Mouse (Mus musculus): ENCODE results near the gene Ctnnd2. TPM values are rescaled to one million over a fixed set of nuclear protein-coding genes. Genes with fewer than 3 reads are reported as not detected.

Gene Ctnnd2
- polyA plus RNA-seq, 1 experiment from 2014 or later: 81.5 TPM

DNA sequence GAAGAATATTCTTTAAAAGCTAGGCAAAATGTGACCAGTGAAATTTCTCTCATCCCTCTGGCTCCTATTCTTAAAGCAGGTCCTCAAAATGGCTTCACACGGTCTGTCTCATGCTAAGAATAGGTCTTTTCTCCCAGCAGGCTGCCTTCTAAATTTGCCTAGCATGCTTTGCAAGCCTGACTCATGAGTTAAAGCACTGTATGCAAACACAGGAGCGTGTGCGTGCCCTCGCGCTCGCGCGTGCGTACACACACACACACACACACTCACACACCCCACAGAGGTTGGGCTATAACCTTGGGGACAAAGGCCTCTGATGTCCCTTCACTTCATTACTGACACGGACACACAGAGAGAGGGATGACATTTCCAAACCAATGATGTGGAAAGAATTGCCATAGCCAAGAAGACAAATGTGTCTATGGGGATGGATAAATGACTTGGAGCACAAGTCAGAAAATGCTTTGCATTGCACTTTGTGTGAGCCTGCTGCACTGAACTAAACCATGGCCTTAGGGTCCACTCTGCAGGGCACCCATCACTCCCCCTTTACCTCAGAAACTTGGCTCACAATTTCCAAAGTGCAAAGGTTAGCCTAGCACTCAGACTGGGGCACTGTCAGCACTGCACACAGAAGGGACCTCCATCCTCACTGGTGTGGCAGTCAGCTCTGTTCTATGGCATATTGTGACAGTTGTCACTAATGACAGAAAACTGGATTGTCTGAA, 536.8 kb downstream of the Ctnnd2 start:
- H3K4me2 ChIP-seq (ENCODE audit: low read depth, low read length): no peak overlapping the region
- peak; percentile 87 for ATAC-seq (ENCODE audit: low read depth)
- WGBS: 42% methylated on average over 10 of the region's 10 CpGs
- 0 out of 2 replicates have a peak, but pooled peaks cover 8% of the 10 kb centered on the region for H3K4me1 ChIP-seq (ENCODE audit: control insufficient read depth, insufficient read depth, low read length)
- no peak overlapping the region for H3K4me3 ChIP-seq (ENCODE audit: low read depth, low read length)
- H3K27me3 ChIP-seq (ENCODE audit: control insufficient read depth, insufficient read depth, low read length): no peaks in the 10 kb centered on the region
- peak overlapping the region; percentile 48; the same call in 1 of the 2 replicates for H3K27ac ChIP-seq (ENCODE audit: low read depth, low read length)
- H3K9ac ChIP-seq (replicated peaks; ENCODE audit: low read depth, low read length): no peak overlapping the region
- H3K36me3 ChIP-seq (ENCODE audit: control insufficient read depth, insufficient read depth, low read length): no peaks in the 10 kb centered on the region
- H3K9me3 ChIP-seq (ENCODE audit: control insufficient read depth, low read length): no peaks in the 10 kb centered on the region

DNA sequence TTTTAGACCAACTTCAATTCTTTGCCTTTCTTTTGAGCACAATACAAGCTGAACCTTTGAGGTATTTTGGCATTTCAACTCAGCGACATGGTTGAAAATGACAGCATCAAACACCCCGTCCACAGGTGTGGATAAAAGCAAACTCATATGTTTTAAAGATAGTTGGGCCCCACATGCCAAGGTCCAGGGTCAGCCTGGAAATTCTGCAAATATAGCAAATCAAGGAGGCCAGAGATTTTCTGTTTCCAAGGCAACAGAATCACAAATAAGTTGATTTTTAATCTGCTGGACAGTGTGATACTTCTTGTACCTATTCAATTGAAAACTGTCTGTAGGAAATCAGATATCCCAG, 537.3 kb downstream of the Ctnnd2 start:
- Histone ChIP-seq H3K27me3 (ENCODE audit: control insufficient read depth, insufficient read depth, low read length) (no peaks in the 10 kb centered on the region), H3K4me3 (ENCODE audit: low read depth, low read length) (no peak overlapping the region), H3K27ac (ENCODE audit: low read depth, low read length) (no peak overlapping the region; the same call in 1 of the 2 replicates), H3K4me2 (ENCODE audit: low read depth, low read length) (no peak overlapping the region), H3K4me1 (ENCODE audit: control insufficient read depth, insufficient read depth, low read length) (0 out of 2 replicates have a peak, but pooled peaks cover 8% of the 10 kb centered on the region), H3K9ac (replicated peaks; ENCODE audit: low read depth, low read length) (no peak overlapping the region), H3K36me3 (ENCODE audit: control insufficient read depth, insufficient read depth, low read length) (no peaks in the 10 kb centered on the region), H3K9me3 (ENCODE audit: control insufficient read depth, low read length) (no peaks in the 10 kb centered on the region)
- no peak for ATAC-seq (ENCODE audit: low read depth)
- 84% methylated on average over 2 of the region's 2 CpGs for WGBS

DNA sequence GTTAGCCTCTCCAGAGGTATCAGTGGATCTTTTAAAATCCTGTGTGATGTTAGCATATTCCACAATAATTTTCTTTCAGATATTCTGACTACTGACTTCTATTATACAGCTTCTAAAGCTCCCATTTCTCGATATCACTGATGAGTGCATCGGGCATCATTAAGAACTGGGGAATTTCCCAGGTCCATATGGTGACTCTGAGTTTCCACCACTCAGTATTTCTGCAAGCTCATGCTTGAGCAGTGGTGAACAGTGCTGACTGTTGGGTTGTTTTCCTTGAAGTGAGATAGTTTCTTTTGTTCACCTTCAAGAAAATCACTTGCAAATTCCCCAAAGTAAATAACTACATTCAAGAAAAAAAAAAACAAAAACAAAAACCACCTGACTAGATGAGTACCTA, 542.4 kb downstream of the Ctnnd2 start:
- 86% methylated on average over 2 of the region's 2 CpGs for WGBS
- H3K27ac ChIP-seq (ENCODE audit: low read depth, low read length): no peak overlapping the region
- no peaks in the 10 kb centered on the region for H3K27me3 ChIP-seq (ENCODE audit: control insufficient read depth, insufficient read depth, low read length)
- no peak for ATAC-seq (ENCODE audit: low read depth)
- no peaks in the 10 kb centered on the region for H3K9me3 ChIP-seq (ENCODE audit: control insufficient read depth, low read length)
- no peak overlapping the region for H3K4me3 ChIP-seq (ENCODE audit: low read depth, low read length)
- no peaks in the 10 kb centered on the region for H3K4me1 ChIP-seq (ENCODE audit: control insufficient read depth, insufficient read depth, low read length)
- no peak overlapping the region for H3K9ac ChIP-seq (replicated peaks; ENCODE audit: low read depth, low read length)
- no peaks in the 10 kb centered on the region for H3K36me3 ChIP-seq (ENCODE audit: control insufficient read depth, insufficient read depth, low read length)
- H3K4me2 ChIP-seq (ENCODE audit: low read depth, low read length): no peak overlapping the region

DNA sequence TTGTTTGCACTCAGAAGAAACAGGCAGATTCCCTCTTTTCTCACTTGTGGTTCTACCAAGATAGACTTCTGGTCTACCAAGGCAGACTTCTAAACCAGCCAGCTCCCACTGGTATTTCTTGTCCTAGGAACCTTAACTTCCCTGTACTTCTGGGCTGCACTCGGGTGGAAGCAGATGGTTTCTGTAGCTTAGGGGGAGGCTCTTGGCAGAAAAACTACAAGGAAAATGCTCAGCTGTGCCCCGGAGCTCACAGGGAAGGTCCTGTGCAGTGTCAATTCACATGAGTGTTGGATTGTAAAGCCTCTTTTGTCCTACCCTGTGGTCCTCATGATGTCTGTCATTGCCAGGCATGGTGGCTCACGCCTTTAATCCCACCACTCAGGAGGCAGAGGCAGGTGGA, 546.4 kb downstream of the Ctnnd2 start:
- Histone ChIP-seq H3K27ac (ENCODE audit: low read depth, low read length) (no peak overlapping the region), H3K4me1 (ENCODE audit: control insufficient read depth, insufficient read depth, low read length) (no peaks in the 10 kb centered on the region), H3K4me3 (ENCODE audit: low read depth, low read length) (no peak overlapping the region), H3K9me3 (ENCODE audit: control insufficient read depth, low read length) (no peaks in the 10 kb centered on the region), H3K4me2 (ENCODE audit: low read depth, low read length) (no peak overlapping the region), H3K9ac (replicated peaks; ENCODE audit: low read depth, low read length) (no peak overlapping the region), H3K36me3 (ENCODE audit: control insufficient read depth, insufficient read depth, low read length) (no peaks in the 10 kb centered on the region), H3K27me3 (ENCODE audit: control insufficient read depth, insufficient read depth, low read length) (no peaks in the 10 kb centered on the region)
- ATAC-seq (ENCODE audit: low read depth): no peak
- WGBS: 85% methylated on average over 3 of the region's 3 CpGs

DNA sequence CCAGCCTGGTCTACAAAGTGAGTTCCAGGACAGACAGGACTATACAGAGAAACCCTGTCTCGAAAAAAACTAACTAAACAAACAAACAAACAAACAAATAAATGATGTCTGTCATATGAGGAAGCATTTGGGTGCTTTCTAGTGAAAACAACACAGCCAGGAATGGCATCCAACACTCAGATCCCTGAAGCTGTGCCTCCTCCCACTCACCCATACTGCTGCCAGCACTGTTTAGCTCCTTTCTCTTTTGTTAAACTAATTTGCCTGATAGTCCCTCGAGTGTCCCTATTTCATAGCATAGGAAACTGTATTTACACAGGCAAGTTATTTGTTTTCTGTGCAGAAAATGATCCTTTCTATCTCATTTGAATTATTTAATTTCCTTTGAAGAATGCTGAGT, 546.8 kb downstream of the Ctnnd2 start:
- ATAC-seq (ENCODE audit: low read depth): no peak
- H3K4me2 ChIP-seq (ENCODE audit: low read depth, low read length): no peak overlapping the region
- no peaks in the 10 kb centered on the region for H3K4me1 ChIP-seq (ENCODE audit: control insufficient read depth, insufficient read depth, low read length)
- no peak overlapping the region for H3K9ac ChIP-seq (replicated peaks; ENCODE audit: low read depth, low read length)
- H3K27me3 ChIP-seq (ENCODE audit: control insufficient read depth, insufficient read depth, low read length): no peaks in the 10 kb centered on the region
- no peaks in the 10 kb centered on the region for H3K36me3 ChIP-seq (ENCODE audit: control insufficient read depth, insufficient read depth, low read length)
- no peak overlapping the region for H3K4me3 ChIP-seq (ENCODE audit: low read depth, low read length)
- 66% methylated on average over 2 of the region's 2 CpGs for WGBS
- no peaks in the 10 kb centered on the region for H3K9me3 ChIP-seq (ENCODE audit: control insufficient read depth, low read length)
- no peak overlapping the region for H3K27ac ChIP-seq (ENCODE audit: low read depth, low read length)

DNA sequence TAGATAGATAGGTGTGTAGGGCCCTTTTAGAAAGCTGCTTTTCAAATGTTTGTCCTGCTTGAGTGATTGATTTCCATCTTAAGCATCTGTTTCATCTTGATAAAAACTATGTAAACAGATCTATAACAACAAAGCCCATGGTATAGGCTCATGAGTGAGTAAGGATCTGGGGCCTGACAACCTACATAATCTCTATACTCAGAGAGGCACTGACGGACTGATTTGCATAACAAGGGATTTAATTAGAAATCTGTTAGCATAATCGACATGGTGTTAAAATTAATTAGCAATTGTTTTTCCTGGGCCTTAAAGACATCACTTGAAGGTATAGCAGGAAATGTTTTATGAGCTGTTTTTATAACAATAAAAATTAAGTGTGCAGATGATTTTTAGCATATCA, 548.7 kb downstream of the Ctnnd2 start:
- WGBS: 45% methylated on average over 2 of the region's 2 CpGs
- Histone ChIP-seq H3K4me1 (ENCODE audit: control insufficient read depth, insufficient read depth, low read length) (peaks cover under 1% of the 10 kb centered on the region; the same call in 1 of the 2 replicates), H3K9ac (replicated peaks; ENCODE audit: low read depth, low read length) (no peak overlapping the region), H3K36me3 (ENCODE audit: control insufficient read depth, insufficient read depth, low read length) (no peaks in the 10 kb centered on the region), H3K27me3 (ENCODE audit: control insufficient read depth, insufficient read depth, low read length) (no peaks in the 10 kb centered on the region), H3K4me3 (ENCODE audit: low read depth, low read length) (no peak overlapping the region), H3K9me3 (ENCODE audit: control insufficient read depth, low read length) (no peaks in the 10 kb centered on the region), H3K27ac (ENCODE audit: low read depth, low read length) (no peak overlapping the region), H3K4me2 (ENCODE audit: low read depth, low read length) (no peak overlapping the region)
- ATAC-seq (ENCODE audit: low read depth): peak; percentile 63; the same call in 1 of the 2 replicates

DNA sequence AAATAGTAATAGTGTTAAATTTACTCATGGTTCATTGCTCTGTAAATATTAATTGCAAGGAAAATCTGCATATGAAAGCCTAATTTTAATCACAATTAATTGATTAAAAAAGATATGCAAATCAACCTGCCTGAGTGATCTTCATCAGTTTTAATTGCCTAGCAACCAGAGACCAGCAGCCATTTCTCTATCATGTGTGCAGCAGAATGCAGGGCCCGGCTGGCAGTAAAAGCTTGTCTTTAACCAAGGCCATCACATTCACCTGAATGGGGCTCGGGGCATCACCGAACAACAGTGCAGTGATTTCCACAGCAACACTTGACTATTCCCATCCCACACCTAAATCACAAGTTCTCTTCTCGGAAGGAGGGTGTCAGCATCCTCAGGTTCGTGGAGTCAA, 553.7 kb downstream of the Ctnnd2 start:
- no peaks in the 10 kb centered on the region for H3K9me3 ChIP-seq (ENCODE audit: control insufficient read depth, low read length)
- 37% methylated on average over 5 of the region's 5 CpGs for WGBS
- H3K4me2 ChIP-seq (ENCODE audit: low read depth, low read length): no peak overlapping the region
- ATAC-seq (ENCODE audit: low read depth): peak; percentile 56; the same call in 1 of the 2 replicates
- H3K9ac ChIP-seq (replicated peaks; ENCODE audit: low read depth, low read length): no peak overlapping the region
- no peak overlapping the region for H3K4me3 ChIP-seq (ENCODE audit: low read depth, low read length)
- H3K36me3 ChIP-seq (ENCODE audit: control insufficient read depth, insufficient read depth, low read length): no peaks in the 10 kb centered on the region
- H3K4me1 ChIP-seq (ENCODE audit: control insufficient read depth, insufficient read depth, low read length): peaks cover 4% of the 10 kb centered on the region; the same call in 1 of the 2 replicates
- H3K27ac ChIP-seq (ENCODE audit: low read depth, low read length): no peak overlapping the region
- no peaks in the 10 kb centered on the region for H3K27me3 ChIP-seq (ENCODE audit: control insufficient read depth, insufficient read depth, low read length)

DNA sequence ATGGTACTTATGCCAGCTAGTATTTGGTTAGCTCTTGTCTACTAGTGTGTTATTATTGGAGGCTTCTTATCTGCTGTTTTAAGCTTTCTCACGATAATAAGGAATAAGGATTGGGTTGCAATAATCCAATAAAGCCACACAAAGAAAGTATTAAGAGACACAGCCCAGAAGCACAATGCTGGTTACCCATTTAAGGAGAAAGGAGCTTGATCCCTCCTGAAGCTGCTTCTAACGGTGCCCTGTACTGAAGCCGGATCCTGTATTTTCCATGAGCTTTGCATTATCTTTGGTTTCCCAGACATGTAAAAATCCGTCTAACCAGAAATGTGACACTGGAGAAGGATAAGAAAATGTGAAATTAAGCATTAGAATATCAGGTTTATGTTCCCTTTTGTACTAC, 565.8 kb downstream of the Ctnnd2 start:
- no peaks in the 10 kb centered on the region for H3K9me3 ChIP-seq (ENCODE audit: control insufficient read depth, low read length)
- no peaks in the 10 kb centered on the region for H3K27me3 ChIP-seq (ENCODE audit: control insufficient read depth, insufficient read depth, low read length)
- H3K9ac ChIP-seq (replicated peaks; ENCODE audit: low read depth, low read length): no peak overlapping the region
- no peak overlapping the region for H3K27ac ChIP-seq (ENCODE audit: low read depth, low read length)
- H3K4me1 ChIP-seq (ENCODE audit: control insufficient read depth, insufficient read depth, low read length): 0 out of 2 replicates have a peak, but pooled peaks cover 3% of the 10 kb centered on the region
- no peak overlapping the region for H3K4me2 ChIP-seq (ENCODE audit: low read depth, low read length)
- 77% methylated on average over 4 of the region's 4 CpGs for WGBS
- no peak for ATAC-seq (ENCODE audit: low read depth)
- H3K4me3 ChIP-seq (ENCODE audit: low read depth, low read length): no peak overlapping the region
- no peaks in the 10 kb centered on the region for H3K36me3 ChIP-seq (ENCODE audit: control insufficient read depth, insufficient read depth, low read length)

DNA sequence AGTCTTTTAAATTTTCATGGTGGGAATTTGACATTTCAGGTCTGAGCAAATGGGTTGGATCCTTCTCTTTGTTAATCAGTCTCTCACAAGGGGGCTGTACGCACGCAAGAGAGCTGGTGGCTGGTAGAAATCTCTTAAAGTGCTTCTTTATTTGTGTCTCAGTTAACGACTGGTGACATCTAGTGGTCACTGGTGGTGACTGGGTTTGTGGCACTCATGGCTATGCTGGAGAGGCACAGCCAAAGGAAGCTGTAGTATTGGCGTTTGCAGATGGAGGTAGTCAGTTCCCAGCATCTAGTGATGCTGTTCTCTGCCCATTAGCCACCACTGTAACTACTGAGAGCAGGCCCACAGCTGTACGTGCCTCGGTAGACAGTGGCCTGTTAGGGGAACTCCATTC, 568.3 kb downstream of the Ctnnd2 start:
- Histone ChIP-seq H3K9me3 (ENCODE audit: control insufficient read depth, low read length) (no peaks in the 10 kb centered on the region), H3K9ac (replicated peaks; ENCODE audit: low read depth, low read length) (no peak overlapping the region), H3K36me3 (ENCODE audit: control insufficient read depth, insufficient read depth, low read length) (no peaks in the 10 kb centered on the region), H3K4me1 (ENCODE audit: control insufficient read depth, insufficient read depth, low read length) (0 out of 2 replicates have a peak, but pooled peaks cover 3% of the 10 kb centered on the region), H3K4me3 (ENCODE audit: low read depth, low read length) (no peak overlapping the region), H3K27me3 (ENCODE audit: control insufficient read depth, insufficient read depth, low read length) (no peaks in the 10 kb centered on the region), H3K27ac (ENCODE audit: low read depth, low read length) (no peak overlapping the region), H3K4me2 (ENCODE audit: low read depth, low read length) (no peak overlapping the region)
- ATAC-seq (ENCODE audit: low read depth): peak; percentile 92
- 15% methylated on average over 6 of the region's 6 CpGs for WGBS
